8 mouse cellular contexts compared by ENCODE assay signal in genomic region chr6:147116579-147116978, GRCm38 (mm10). TPM values are rescaled to one million over a fixed set of nuclear protein-coding genes. Genes with fewer than 3 reads are reported as not detected.
DNase-seq lines count a peak whose midpoint lies in the region; ATAC-seq and TF ChIP-seq lines count a peak whose summit lies in the region.

No protein-coding gene starts in this region.

- 7% methylated on average over 10 of the region's 10 CpGs for whole genome bisulfite sequencing in intestine, embryonic 14.5 days
- WGBS in intestine, embryonic 16.5 days: 9% methylated on average over 10 of the region's 10 CpGs
- WGBS in kidney, embryonic 15.5 days: 9% methylated on average over 10 of the region's 10 CpGs
- 6% methylated on average over 10 of the region's 10 CpGs for WGBS in limb, embryonic 14.5 days

- H3K9ac ChIP-seq in intestine, embryonic 14.5 days (ENCODE audit: low read length): no peak overlapping the region
- no peak overlapping the region for H3K9ac ChIP-seq in intestine, embryonic 16.5 days (ENCODE audit: low read depth, low read length)
- H3K9ac ChIP-seq in kidney, embryonic 15.5 days: no peak overlapping the region
- H3K9ac ChIP-seq in limb, embryonic 14.5 days (ENCODE audit: low read depth, low read length, severe bottlenecking): no peak overlapping the region

- H3K27me3 ChIP-seq in intestine, embryonic 14.5 days (replicated peaks; ENCODE audit: control insufficient read depth, insufficient read depth, low read length): no peaks in the 10 kb centered on the region
- H3K27me3 ChIP-seq in intestine, embryonic 16.5 days (replicated peaks; ENCODE audit: control insufficient read depth, insufficient read depth, low read length): no peaks in the 10 kb centered on the region
- no peaks in the 10 kb centered on the region for H3K27me3 ChIP-seq in kidney, embryonic 15.5 days
- H3K27me3 ChIP-seq in limb, embryonic 14.5 days (ENCODE audit: control insufficient read depth, insufficient read depth, low read length): no peaks in the 10 kb centered on the region

- H3K27ac ChIP-seq in intestine, embryonic 14.5 days (ENCODE audit: low read depth): no peak overlapping the region
- H3K27ac ChIP-seq in intestine, embryonic 16.5 days (ENCODE audit: low read length): no peak overlapping the region
- H3K27ac ChIP-seq in cortical plate, adult 2 months (ENCODE audit: insufficient read depth, low read length): no peak overlapping the region
- no peak overlapping the region for H3K27ac ChIP-seq in kidney, embryonic 15.5 days
- H3K27ac ChIP-seq in limb, embryonic 14.5 days (replicated peaks; ENCODE audit: low read depth, low read length): no peak overlapping the region

- no peak overlapping the region for H3K4me3 ChIP-seq in intestine, embryonic 14.5 days (ENCODE audit: low read depth, low read length)
- no peak overlapping the region for H3K4me3 ChIP-seq in intestine, embryonic 16.5 days (ENCODE audit: low read length)
- no peak overlapping the region for H3K4me3 ChIP-seq in cortical plate, adult 2 months (ENCODE audit: insufficient read depth, low read length)
- H3K4me3 ChIP-seq in kidney, embryonic 15.5 days (replicated peaks): no peak overlapping the region
- no peak overlapping the region for H3K4me3 ChIP-seq in limb, embryonic 14.5 days (replicated peaks; ENCODE audit: low read length)

- H3K9me3 ChIP-seq in intestine, embryonic 14.5 days (ENCODE audit: control insufficient read depth, low read length): no peaks in the 10 kb centered on the region
- H3K9me3 ChIP-seq in intestine, embryonic 16.5 days (ENCODE audit: control insufficient read depth, low read length): no peaks in the 10 kb centered on the region
- H3K9me3 ChIP-seq in kidney, embryonic 15.5 days (replicated peaks): no peaks in the 10 kb centered on the region
- no peaks in the 10 kb centered on the region for H3K9me3 ChIP-seq in limb, embryonic 14.5 days (ENCODE audit: control insufficient read depth, low read length)

- no peak overlapping the region for H3K4me2 ChIP-seq in intestine, embryonic 14.5 days (ENCODE audit: low read length)
- H3K4me2 ChIP-seq in intestine, embryonic 16.5 days (ENCODE audit: low read depth, low read length): no peak overlapping the region
- no peak overlapping the region for H3K4me2 ChIP-seq in kidney, embryonic 15.5 days
- H3K4me2 ChIP-seq in limb, embryonic 14.5 days (replicated peaks; ENCODE audit: low read depth, low read length, severe bottlenecking): no peak overlapping the region

- TF ChIP-seq CTCF in cortical plate, adult 2 months (IDR thresholded peaks at IDR 0.05; ENCODE audit: extremely low read depth, insufficient read depth, low read length): peak; percentile 69

- H3K36me3 ChIP-seq in intestine, embryonic 14.5 days (ENCODE audit: control insufficient read depth, insufficient read depth, low read length): peaks cover 9% of the 10 kb centered on the region; the same call in 1 of the 2 replicates
- H3K36me3 ChIP-seq in intestine, embryonic 16.5 days (ENCODE audit: control insufficient read depth, insufficient read depth, low read length): no peaks in the 10 kb centered on the region
- H3K36me3 ChIP-seq in kidney, embryonic 15.5 days: peaks cover 8% of the 10 kb centered on the region
- peaks cover 10% of the 10 kb centered on the region; the same call in 1 of the 2 replicates for H3K36me3 ChIP-seq in limb, embryonic 14.5 days (ENCODE audit: control insufficient read depth, insufficient read depth, low read length)

- ATAC-seq in intestine, embryonic 14.5 days (replicated peaks; ENCODE audit: low FRiP score, low TSS enrichment, low read depth): no peak
- ATAC-seq in intestine, embryonic 16.5 days: no peak
- 0 out of 2 replicates have a peak, but pooled peaks have one; percentile 62 for ATAC-seq in kidney, embryonic 15.5 days (replicated peaks; ENCODE audit: low FRiP score)
- peak; percentile 50; the same call in 1 of the 2 replicates for ATAC-seq in limb, embryonic 14.5 days (ENCODE audit: low FRiP score, low read depth)
- peak; percentile 72 for ATAC-seq in monocyte, adult 5-6 weeks (replicated peaks; ENCODE audit: insufficient number of reproducible peaks, low FRiP score, low TSS enrichment, poor library complexity, severe bottlenecking)

- no peaks in the 10 kb centered on the region for H3K4me1 ChIP-seq in intestine, embryonic 14.5 days (replicated peaks; ENCODE audit: control insufficient read depth, insufficient read depth, low read length)
- H3K4me1 ChIP-seq in intestine, embryonic 16.5 days (ENCODE audit: control insufficient read depth, insufficient read depth, low read length): no peaks in the 10 kb centered on the region
- no peaks in the 10 kb centered on the region for H3K4me1 ChIP-seq in cortical plate, adult 2 months (ENCODE audit: control insufficient read depth, insufficient read depth, low read length)
- no peaks in the 10 kb centered on the region for H3K4me1 ChIP-seq in kidney, embryonic 15.5 days
- no peaks in the 10 kb centered on the region for H3K4me1 ChIP-seq in limb, embryonic 14.5 days (ENCODE audit: control insufficient read depth, insufficient read depth, low read length)

- DNase-seq in intestine, embryonic 14.5 days (ENCODE audit: low spot score): peak; percentile 95
- peak; percentile 71 for DNase-seq in gastrocnemius, postnatal 25 days
- DNase-seq in limb, embryonic 14.5 days (ENCODE audit: low spot score): peak; percentile 86
- peak; percentile 31 to 69 for DNase-seq in spleen, postnatal 14 days (ENCODE audit: low spot score in 2 of 2)

- no peak for TF ChIP-seq POLR2A in cortical plate, adult 2 months (IDR thresholded peaks at IDR 0.05; ENCODE audit: extremely low read depth, insufficient read depth, low read length)
- TF ChIP-seq POLR2A in limb, embryonic 14.5 days (IDR thresholded peaks at IDR 0.05; ENCODE audit: borderline replicate concordance, extremely low read depth, insufficient read depth, insufficient read length): no peak

RNA-seq across cellular contexts. Expression of gene Klhl42, which starts 25.4 kb away (rescaled TPM):
- 11.2 and 11.3 TPM in 2 replicates for polyA plus RNA-seq in intestine, embryonic 14.5 days (2014; fragmentation: Nextera tagmentation; extraction: Ambion mirVana)
- polyA plus RNA-seq in intestine, embryonic 16.5 days (2015; fragmentation: Nextera tagmentation; extraction: Ambion mirVana): 4.6 and 5.2 TPM in 2 replicates
- 13.6 and 13.7 TPM in 2 replicates for polyA plus RNA-seq in cortical plate, adult 2 months (2012; rRNA removed)
- 1 to 10 TPM; 2.3 to 2.4 TPM for total RNA-seq in gastrocnemius, postnatal 25 days (2021)
- 6.4 and 6.5 TPM in 2 replicates for polyA plus RNA-seq in kidney, embryonic 15.5 days (2015; fragmentation: Nextera tagmentation; extraction: Ambion mirVana)
- polyA plus RNA-seq in limb, embryonic 14.5 days (2012; rRNA removed): 10.4 and 12.6 TPM in 2 replicates
- polyA plus RNA-seq in limb, embryonic 14.5 days (2014; fragmentation: Nextera tagmentation; extraction: Ambion mirVana): 16.5 and 16.9 TPM in 2 replicates
- total RNA-seq in monocyte, adult 5-6 weeks (2017): 2.1 to 6.9 TPM (median 3.6 TPM) in 3 replicates

RNA-seq across cellular contexts. Expression of gene Mansc4, which starts 29.7 kb away (rescaled TPM):
- 2.6 and 3.0 TPM in 2 replicates for polyA plus RNA-seq in intestine, embryonic 14.5 days (2014; fragmentation: Nextera tagmentation; extraction: Ambion mirVana)
- polyA plus RNA-seq in intestine, embryonic 16.5 days (2015; fragmentation: Nextera tagmentation; extraction: Ambion mirVana): 1.5 and 2.3 TPM in 2 replicates
- polyA plus RNA-seq in cortical plate, adult 2 months (2012; rRNA removed): 0.26 and 0.42 TPM in 2 replicates
- not detected for total RNA-seq in gastrocnemius, postnatal 25 days (2021)
- 4.6 and 5.0 TPM in 2 replicates for polyA plus RNA-seq in kidney, embryonic 15.5 days (2015; fragmentation: Nextera tagmentation; extraction: Ambion mirVana)
- 0.44 and 0.68 TPM in 2 replicates for polyA plus RNA-seq in limb, embryonic 14.5 days (2012; rRNA removed)
- 1.0 and 1.4 TPM in 2 replicates for polyA plus RNA-seq in limb, embryonic 14.5 days (2014; fragmentation: Nextera tagmentation; extraction: Ambion mirVana)
- total RNA-seq in monocyte, adult 5-6 weeks (2017): not detected in 3 replicates

Comparison
In these comparisons a context has a peak if more than half of its experiments do, and no peak if none do; other contexts are left out.
1. ATAC-seq: peak in kidney, embryonic 15.5 days (single experiment), limb, embryonic 14.5 days (single experiment) and monocyte, adult 5-6 weeks (single experiment); none in intestine, embryonic 14.5 days (single experiment) and intestine, embryonic 16.5 days (single experiment).
2. Peak in every context shown above with its lines, with median percentiles within 50 percentile points of each other: DNase-seq.